Mouse (Mus musculus) MEL (cell line): Measurements from ENCODE around the gene Foxd3. TPM values are rescaled to one million over a fixed set of nuclear protein-coding genes. Genes with fewer than 3 reads are reported as not detected.
"Not testable (repeated sequence)": the region's sequence is repeated elsewhere in the genome, so short reads cannot be mapped to it uniquely, and the experiment has no call there.

Experiments used
- DNase-seq: peaks from one replicate; pipeline ENCODE4 v3.0.0; 2011; ENCODE audit warnings: low read depth, low spot score
- H3K27ac ChIP-seq: 2 replicates; pipeline ENCODE4 v1.5.1; 2012; ENCODE audit warnings: low read depth, mild to moderate bottlenecking, control low read depth, low read length, moderate library complexity; ENCODE audit not compliant: control insufficient read depth
- H3K27me3 ChIP-seq, 2 experiments: fragments of 150-350 bp in 1 of 2; sonication (generic) in 1 of 2; 2 replicates each; pipeline ENCODE4 v1.6.1; 2012; ENCODE audit warnings: low read length in 2 of 2, mild to moderate bottlenecking in 2 of 2, improper control_type of control experiment in 1 of 2, moderate library complexity in 1 of 2; ENCODE audit not compliant: insufficient read depth in 2 of 2, control insufficient read depth in 1 of 2
- H3K36me3 ChIP-seq, 2 experiments: 2 replicates each; pipeline ENCODE4 v1.6.1; 2012 to 2014; ENCODE audit warnings: low read length in 2 of 2, improper control_type of control experiment in 1 of 2, inconsistent platforms in 1 of 2, mild to moderate bottlenecking in 1 of 2; ENCODE audit not compliant: insufficient read depth in 2 of 2, control insufficient read depth in 1 of 2
- H3K4me1 ChIP-seq, 2 experiments: fragments of 150-350 bp in 1 of 2; sonication (generic) in 1 of 2; 2 replicates each; pipeline ENCODE4 v1.6.1; 2012; ENCODE audit warnings: low read length in 2 of 2, improper control_type of control experiment in 1 of 2, mild to moderate bottlenecking in 1 of 2; ENCODE audit not compliant: insufficient read depth in 2 of 2, control insufficient read depth in 1 of 2
- H3K4me3 ChIP-seq, 2 experiments: fragments of 150-350 bp in 1 of 2; sonication (generic) in 1 of 2; 2 replicates each; pipeline ENCODE4 v1.5.1; 2012; ENCODE audit warnings: low read depth in 2 of 2, low read length in 2 of 2, mild to moderate bottlenecking in 2 of 2, moderate library complexity in 2 of 2, control low read depth in 1 of 2, improper control_type of control experiment in 1 of 2; ENCODE audit not compliant: control insufficient read depth in 1 of 2, insufficient read depth in 1 of 2
- H3K79me2 ChIP-seq: 2 replicates; pipeline ENCODE4 v1.6.1; 2012; ENCODE audit warnings: mild to moderate bottlenecking, low read length, moderate library complexity; ENCODE audit not compliant: control insufficient read depth, poor library complexity, insufficient read depth
- H3K9ac ChIP-seq: 2 replicates; pipeline ENCODE4 v1.6.1; 2012; ENCODE audit warnings: low read depth, mild to moderate bottlenecking, control low read depth, low read length, moderate library complexity; ENCODE audit not compliant: control insufficient read depth, poor library complexity, severe bottlenecking
- H3K9me3 ChIP-seq: fragments of 150-350 bp; sonication (generic); replicated peaks from 2 replicates; pipeline ENCODE4 v1.6.1; 2012; ENCODE audit warnings: mild to moderate bottlenecking, low read length, improper control_type of control experiment, moderate library complexity; ENCODE audit not compliant: insufficient read depth
- BHLHE40 ChIP-seq: IDR thresholded peaks from 2 replicates; pipeline ENCODE4 v1.6.1; 2012; ENCODE audit warnings: low read depth, mild to moderate bottlenecking, inconsistent platforms, low read length, improper control_type of control experiment, borderline replicate concordance
- CHD1 ChIP-seq: IDR thresholded peaks from 2 replicates; pipeline ENCODE4 v1.6.1; 2012; ENCODE audit warnings: low read depth, mild to moderate bottlenecking, inconsistent platforms, low read length, improper control_type of control experiment
- CHD2 ChIP-seq: IDR thresholded peaks from 2 replicates; pipeline ENCODE4 v1.6.1; 2011; ENCODE audit warnings: low read length, improper control_type of control experiment
- CTCF ChIP-seq, 3 experiments: IDR thresholded peaks in 2 of 3; conservative IDR thresholded peaks in 1 of 3; 2 replicates each; pipeline ENCODE4 v1.5.1; 2011 to 2012; ENCODE audit warnings: low read length in 3 of 3, low read depth in 2 of 3, mild to moderate bottlenecking in 2 of 3, improper control_type of control experiment in 1 of 3, inconsistent platforms in 1 of 3, mixed read lengths in 1 of 3, moderate library complexity in 1 of 3; ENCODE audit not compliant: control insufficient read depth in 1 of 3, insufficient read depth in 1 of 3, poor library complexity in 1 of 3, severe bottlenecking in 1 of 3
- GABPA ChIP-seq: IDR thresholded peaks from 2 replicates; pipeline ENCODE4 v1.6.1; 2012; ENCODE audit warnings: low read depth, mild to moderate bottlenecking, inconsistent platforms, low read length, improper control_type of control experiment, moderate library complexity
- MEF2A ChIP-seq: IDR thresholded peaks from 2 replicates; pipeline ENCODE4 v1.6.1; 2014; ENCODE audit warnings: low read depth, mild to moderate bottlenecking, inconsistent platforms, low read length, improper control_type of control experiment; ENCODE audit not compliant: poor library complexity, insufficient replicate concordance, severe bottlenecking; ENCODE audit errors: extremely low read depth
- MYB ChIP-seq: IDR thresholded peaks from 2 replicates; pipeline ENCODE4 v1.6.1; 2011; ENCODE audit warnings: mild to moderate bottlenecking, low read depth, low read length, improper control_type of control experiment
- NELFE ChIP-seq: IDR thresholded peaks from 2 replicates; pipeline ENCODE4 v1.6.1; 2011; ENCODE audit warnings: low read depth, low read length, improper control_type of control experiment
- POLR2AphosphoS2 ChIP-seq: IDR thresholded peaks from 2 replicates; pipeline ENCODE4 v1.6.1; 2011; ENCODE audit warnings: low read length, improper control_type of control experiment
- RCOR1 ChIP-seq: IDR thresholded peaks from 2 replicates; pipeline ENCODE4 v1.6.1; 2012; ENCODE audit warnings: low read depth, mild to moderate bottlenecking, inconsistent platforms, low read length, improper control_type of control experiment
- TCF12 ChIP-seq: IDR thresholded peaks from 2 replicates; pipeline ENCODE4 v1.6.1; 2014; ENCODE audit warnings: low read depth, mild to moderate bottlenecking, inconsistent platforms, low read length, improper control_type of control experiment, moderate library complexity
- UBTF ChIP-seq: IDR thresholded peaks from 2 replicates; pipeline ENCODE4 v1.6.1; 2012; ENCODE audit warnings: low read depth, mild to moderate bottlenecking, inconsistent platforms, low read length, improper control_type of control experiment, moderate library complexity, borderline replicate concordance; ENCODE audit not compliant: insufficient read depth
- ZMIZ1 ChIP-seq: IDR thresholded peaks from 2 replicates; pipeline ENCODE4 v1.6.1; 2012; ENCODE audit warnings: low read depth, mild to moderate bottlenecking, inconsistent platforms, low read length, improper control_type of control experiment, moderate library complexity
- polyA plus RNA-seq, 2 experiments: library from polyadenylated mRNA; stranded (reverse) in 1 of 2; unstranded in 1 of 2; fragments of >175 nt in 1 of 2; fragments of >200 nt in 1 of 2; gene quantifications; 2 replicates each; pipeline versions ENCODE4 v1.2.1 to v1.2.4; 2012; ENCODE audit warnings: low replicate concordance in 2 of 2, low read depth in 1 of 2; ENCODE audit not compliant: insufficient read length in 2 of 2, insufficient read depth in 1 of 2, missing spikeins in 1 of 2
- total RNA-seq: library from RNA; depleted of rRNA; stranded (reverse); fragments of 300-350 nt; gene quantifications from 2 replicates; pipeline ENCODE4 v1.2.3, GENCODE M21; 2012

Foxd3 gene
- total and polyA plus RNA-seq, 3 experiments, result not detected

DNA sequence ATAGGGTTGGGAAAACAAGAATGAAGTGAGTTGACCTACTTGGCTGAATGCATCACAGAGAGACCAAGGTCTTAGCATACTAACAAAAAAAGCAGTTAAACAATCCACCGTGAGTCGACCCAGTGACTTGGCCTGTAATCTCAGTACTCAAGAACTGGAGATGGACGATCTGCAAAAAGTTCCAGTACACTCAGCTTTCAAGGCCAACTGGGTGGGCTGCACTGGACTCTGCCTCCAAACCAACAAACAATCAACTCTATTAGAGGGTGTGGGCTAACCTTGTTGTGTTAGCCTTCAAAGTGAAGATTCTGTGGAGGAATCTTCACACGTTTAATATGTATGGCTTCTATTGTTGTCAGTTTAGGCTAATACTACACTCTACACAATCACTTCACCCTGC, 20.1 kb upstream of the Foxd3 start:
- Histone ChIP-seq H3K9me3 (no peaks in the 10 kb centered on the region), H3K27ac (no peak overlapping the region), H3K4me3 (no peak overlapping the region), H3K27me3 (no peaks in the 10 kb centered on the region), H3K36me3 (no peaks in the 10 kb centered on the region), H3K4me1 (no peaks in the 10 kb centered on the region), H3K9ac (no peak overlapping the region), H3K79me2 (no peaks in the 10 kb centered on the region)
- TF ChIP-seq ZMIZ1 (no peak), CHD1 (no peak)
- no peak for DNase-seq

DNA sequence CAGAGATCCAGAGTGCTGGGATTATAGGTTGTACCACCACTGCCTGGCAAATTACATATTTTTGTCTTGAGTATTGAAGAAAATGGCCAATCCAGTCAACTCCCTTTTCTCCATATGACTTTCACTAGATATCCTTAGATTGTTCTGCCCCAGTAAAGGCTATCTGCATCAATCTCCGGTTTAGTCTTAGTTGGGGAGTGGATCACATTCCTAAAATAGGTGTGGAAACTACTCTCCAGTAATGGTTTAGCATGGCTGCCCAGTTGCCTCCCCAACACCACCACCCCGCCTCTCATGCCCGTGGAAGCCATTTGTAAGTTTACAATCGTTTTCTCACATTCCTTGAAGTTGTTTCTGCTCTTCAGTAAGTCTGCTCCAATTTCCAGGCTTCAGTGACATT, 19.4 kb upstream of the Foxd3 start:
- no peak overlapping the region for H3K27ac ChIP-seq
- DNase-seq, result no peak
- no peak overlapping the region for H3K9ac ChIP-seq

DNA sequence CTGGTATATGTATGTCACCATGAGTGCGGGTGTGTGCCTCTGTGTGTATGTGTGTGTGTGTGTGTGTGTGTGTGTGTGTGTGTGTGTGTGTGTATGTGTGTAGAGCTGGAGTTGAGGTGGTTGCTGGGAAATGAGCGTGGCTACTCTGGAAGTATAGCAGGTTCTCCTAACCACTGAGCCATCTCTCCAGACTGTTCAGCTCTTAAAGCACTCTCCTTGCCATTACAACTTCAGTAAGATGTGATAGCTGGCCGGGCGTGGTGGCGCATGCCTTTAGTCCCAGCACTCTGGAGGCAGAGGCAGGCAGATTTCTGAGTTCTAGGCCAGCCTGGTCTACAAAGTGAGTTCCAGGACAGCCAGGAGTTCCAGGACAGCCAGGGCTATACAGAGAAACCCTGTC, 15.5 kb upstream of the Foxd3 start:
- not testable (repeated sequence) for DNase-seq, H3K27ac ChIP-seq, H3K27me3 ChIP-seq, H3K4me1 ChIP-seq, H3K4me3 ChIP-seq, H3K9ac ChIP-seq, H3K36me3 ChIP-seq, H3K79me2 ChIP-seq, H3K9me3 ChIP-seq

More for the DNA sequence above, 19.4 kb upstream of the Foxd3 start:
- Histone ChIP-seq H3K27me3 (no peaks in the 10 kb centered on the region), H3K9me3 (no peaks in the 10 kb centered on the region), H3K36me3 (no peaks in the 10 kb centered on the region), H3K4me3 (no peak overlapping the region), H3K4me1 (no peaks in the 10 kb centered on the region), H3K79me2 (no peaks in the 10 kb centered on the region)
- no peak for TF ChIP-seq UBTF
- no peak for TF ChIP-seq BHLHE40
- TF ChIP-seq RCOR1, result no peak
- no peak for TF ChIP-seq MEF2A
- no peak for TF ChIP-seq POLR2AphosphoS2
- no peak for TF ChIP-seq GABPA
- TF ChIP-seq CTCF (IDR thresholded peaks at IDR 0.05 in 2 of 3, conservative IDR thresholded peaks at IDR 0.05 in 1 of 3; ENCODE audit: control insufficient read depth in 1 of 3, insufficient read depth in 1 of 3, low read depth in 2 of 3, low read length in 3 of 3, poor library complexity in 1 of 3, severe bottlenecking in 1 of 3), result no peak
- no peak for TF ChIP-seq CHD2
- no peak for TF ChIP-seq TCF12
- no peak for TF ChIP-seq MYB
- no peak for TF ChIP-seq NELFE
